Mouse (Mus musculus) lung, adult 2 months (tissue): Measurements from ENCODE around the gene Elavl1. TPM values are rescaled to one million over a fixed set of nuclear protein-coding genes. Genes with fewer than 3 reads are reported as not detected.

Experiments
- DNase-seq: peaks from one replicate; pipeline ENCODE4 v3.0.0; 2022
- H3K4me1 ChIP-seq: fragments of 200-500 bp; 2 replicates; pipeline ENCODE4 v1.6.1; 2011; ENCODE audit warnings: low read length; ENCODE audit not compliant: control insufficient read depth, insufficient read depth
- H3K4me3 ChIP-seq: fragments of 200-500 bp; replicated peaks from 2 replicates; pipeline ENCODE3; 2011; ENCODE audit warnings: low read depth, mild to moderate bottlenecking, control low read depth, low read length; ENCODE audit errors: extremely low read depth
- CTCF ChIP-seq: fragments of 200-500 bp; IDR thresholded peaks from 2 replicates; pipeline ENCODE4 v1.5.1; 2011; ENCODE audit warnings: mild to moderate bottlenecking, low read length, control low read depth; ENCODE audit not compliant: insufficient read depth
- POLR2A ChIP-seq: fragments of 200-500 bp; IDR thresholded peaks from 2 replicates; pipeline ENCODE4 v1.6.1; 2011; ENCODE audit warnings: low read depth, mild to moderate bottlenecking, control low read depth, low read length, borderline replicate concordance; ENCODE audit errors: extremely low read depth
- WGBS: fragments of 180-500 bp; shearing (Covaris S2); methylation state at CpG from one replicate; pipeline ENCODE4 v1.1.7; 2018; 5-methylcytosine and 5-hydroxymethylcytosine counted together
- polyA plus RNA-seq: library from polyadenylated mRNA; depleted of rRNA; stranded (reverse); fragments of >200 nt; gene quantifications from 2 replicates; pipeline ENCODE4 v1.2.3, GENCODE M21; 2012; rRNA removed

Elavl1 gene
- polyA plus RNA-seq, 1 experiment: 23.9 TPM

GRCm38 (mm10) chr8:4239193-4239890 lies 85.9 kb downstream of the Elavl1 start:
- H3K4me3 ChIP-seq: peak overlapping the region; percentile 95
- WGBS: 7% methylated on average over 19 of the region's 19 CpGs
- DNase-seq: no peak
- TF ChIP-seq POLR2A (no peak), CTCF (no peak)
- H3K4me1 ChIP-seq: peaks cover 5% of the 10 kb centered on the region; the same call in 1 of the 2 replicates

GRCm38 (mm10) chr8:4238434-4239192 lies 86.6 kb downstream of the Elavl1 start, which contains the start of the genes Map2k7 and Gm49320:
Gene Map2k7, plus strand, starts transcription at chr8:4238740.
Gene Gm49320, plus strand, starts transcription at chr8:4238865.
- WGBS: under 1% methylated on average over 71 of the region's 71 CpGs
- peak; percentile 99 for DNase-seq

GRCm38 (mm10) chr8:4237814-4238433 lies 87.3 kb downstream of the Elavl1 start:
- peak; percentile 47; the same call in 1 of the 2 replicates for TF ChIP-seq POLR2A
- TF ChIP-seq CTCF: no peak
- WGBS: 12% methylated on average over 15 of the region's 15 CpGs
- no peak for DNase-seq
- Histone ChIP-seq H3K4me1 (peaks cover 5% of the 10 kb centered on the region; the same call in 1 of the 2 replicates), H3K4me3 (peak overlapping the region; percentile 95)

More at GRCm38 (mm10) chr8:4238434-4239192, 86.6 kb downstream of the Elavl1 start, which contains the start of the genes Map2k7 and Gm49320:
- Histone ChIP-seq H3K4me3 (peak within 1 kb of the TSS; percentile 95), H3K4me1 (peaks cover 5% of the 10 kb centered on the region; the same call in 1 of the 2 replicates)
- TF ChIP-seq POLR2A (peak; percentile 67; the same call in 1 of the 2 replicates), CTCF (peak; percentile 36)

Other genes starting within 250 kb of the Elavl1 start
- gene Cd209f, start 219.6 kb downstream of the Elavl1 start, polyA plus RNA-seq: 2.9 and 3.4 TPM in 2 replicates
- gene Cd209g, start 191.3 kb downstream of the Elavl1 start, polyA plus RNA-seq: 1.8 and 3.7 TPM in 2 replicates
- gene Evi5l, start 158.8 kb downstream of the Elavl1 start, polyA plus RNA-seq: 12.7 and 29.1 TPM in 2 replicates
- gene Prr36, start 108.0 kb downstream of the Elavl1 start, polyA plus RNA-seq: 1.4 and 1.6 TPM in 2 replicates
- 4.4 and 4.6 TPM in 2 replicates for gene Lrrc8e, start 98.6 kb downstream of the Elavl1 start, polyA plus RNA-seq
- gene Map2k7, start 86.7 kb downstream of the Elavl1 start, polyA plus RNA-seq: 30.8 and 49.9 TPM in 2 replicates
- 1.3 and 1.6 TPM in 2 replicates for gene Gm49320, start 86.5 kb downstream of the Elavl1 start, polyA plus RNA-seq
- 22.7 and 56.3 TPM in 2 replicates for gene Tgfbr3l, start 77.2 kb downstream of the Elavl1 start, polyA plus RNA-seq
- 25.0 and 34.5 TPM in 2 replicates for gene Snapc2, start 72.3 kb downstream of the Elavl1 start, polyA plus RNA-seq
- 33.4 and 41.4 TPM in 2 replicates for gene Ctxn1, start 66.1 kb downstream of the Elavl1 start, polyA plus RNA-seq
- gene Timm44, start 49.5 kb downstream of the Elavl1 start, polyA plus RNA-seq: 32.9 and 44.6 TPM in 2 replicates
- 1.6 and 3.6 TPM in 2 replicates for gene Ccl25, start 203 bp downstream of the Elavl1 start, polyA plus RNA-seq
- 74.1 and 95.3 TPM in 2 replicates for gene Cers4, start 167.6 kb upstream of the Elavl1 start, polyA plus RNA-seq